Mouse (Mus musculus) large intestine, adult 2 months (tissue): ENCODE results near the gene Fkbp10. TPM values are rescaled to one million over a fixed set of nuclear protein-coding genes. Genes with fewer than 3 reads are reported as not detected.

Experiments
- DNase-seq: peaks from one replicate; pipeline ENCODE4 v3.0.0-alpha.2; 2012; ENCODE audit warnings: low read depth, low spot score
- WGBS: fragments of 180-500 bp; shearing (Covaris S2); methylation state at CpG from one replicate; pipeline ENCODE4 v1.1.7; 2018; 5-methylcytosine and 5-hydroxymethylcytosine counted together
- polyA plus RNA-seq: library from polyadenylated mRNA; depleted of rRNA; stranded (reverse); fragments of >200 nt; gene quantifications from 2 replicates; pipeline ENCODE4 v1.2.3, GENCODE M21; 2012; rRNA removed

Fkbp10 gene
- polyA plus RNA-seq, 1 experiment: 11.5 TPM

- WGBS: 34% methylated on average over 5 of the region's 5 CpGs
- no peak for DNase-seq
These were observed 42.2 kb downstream of the Fkbp10 start for GRCm38 (mm10) chr11:100457711-100458110.

GRCm38 (mm10) chr11:100462699-100463098 lies 47.2 kb downstream of the Fkbp10 start:
- WGBS: 86% methylated on average over 10 of the region's 10 CpGs
- no peak for DNase-seq

GRCm38 (mm10) chr11:100465229-100465792 lies 49.8 kb downstream of the Fkbp10 start:
- 78% methylated on average over 1 of the region's 1 CpGs for WGBS
- DNase-seq: no peak

GRCm38 (mm10) chr11:100465833-100466232 lies 50.3 kb downstream of the Fkbp10 start:
- DNase-seq: no peak
- WGBS: 84% methylated on average over 1 of the region's 1 CpGs

- no peak for DNase-seq
- 6% methylated on average over 30 of the region's 30 CpGs for WGBS
These were observed 56.1 kb downstream of the Fkbp10 start for GRCm38 (mm10) chr11:100471352-100472196.

- peak; percentile 56 for DNase-seq
- WGBS: under 1% methylated on average over 83 of the region's 83 CpGs
These were observed 56.9 kb downstream of the Fkbp10 start, which contains the start of gene Klhl11 for GRCm38 (mm10) chr11:100472197-100472934. Gene Klhl11, minus strand, starts transcription at chr11:100472741.

GRCm38 (mm10) chr11:100472935-100473295 lies 57.4 kb downstream of the Fkbp10 start:
- DNase-seq: no peak
- 31% methylated on average over 5 of the region's 5 CpGs for WGBS

Other genes starting within 250 kb of the Fkbp10 start
- gene Krt9, start 222.5 kb upstream of the Fkbp10 start, polyA plus RNA-seq: not detected in 2 replicates
- 0.16 TPM in 1 of 2 replicates, not detected in the other for gene Krt14, start 208.1 kb upstream of the Fkbp10 start, polyA plus RNA-seq
- gene Krt16, start 166.8 kb upstream of the Fkbp10 start, polyA plus RNA-seq: 0.07 TPM in 2 replicates
- 1.9 and 2.2 TPM in 2 replicates for gene Krt17, start 154.7 kb upstream of the Fkbp10 start, polyA plus RNA-seq
- not detected in 2 replicates for gene Krt42, start 145.8 kb upstream of the Fkbp10 start, polyA plus RNA-seq
- gene Eif1, start 95.8 kb upstream of the Fkbp10 start, polyA plus RNA-seq: 146 and 159 TPM in 2 replicates
- gene Gast, start 81.3 kb upstream of the Fkbp10 start, polyA plus RNA-seq: not detected in 2 replicates
- gene Hap1, start 59.6 kb upstream of the Fkbp10 start, polyA plus RNA-seq: 5.2 and 5.4 TPM in 2 replicates
- 216 and 335 TPM in 2 replicates for gene Jup, start 17.9 kb upstream of the Fkbp10 start, polyA plus RNA-seq
- gene P3h4, start 861 bp upstream of the Fkbp10 start, polyA plus RNA-seq: 5.7 and 6.0 TPM in 2 replicates
- gene Nt5c3b, start 26.1 kb downstream of the Fkbp10 start, polyA plus RNA-seq: 18.0 and 18.5 TPM in 2 replicates
- gene Klhl10, start 26.2 kb downstream of the Fkbp10 start, polyA plus RNA-seq: 0.05 and 0.11 TPM in 2 replicates
- 1.2 and 2.5 TPM in 2 replicates for gene Klhl11, start 57.0 kb downstream of the Fkbp10 start, polyA plus RNA-seq
- gene Acly, start 112.3 kb downstream of the Fkbp10 start, polyA plus RNA-seq: 43.0 and 70.5 TPM in 2 replicates
- 0.12 TPM in 1 of 2 replicates, not detected in the other for gene Ttc25, start 129.9 kb downstream of the Fkbp10 start, polyA plus RNA-seq
- 32.5 and 32.8 TPM in 2 replicates for gene Cnp, start 159.2 kb downstream of the Fkbp10 start, polyA plus RNA-seq
- gene Nkiras2, start 203.5 kb downstream of the Fkbp10 start, polyA plus RNA-seq: 88.6 and 112 TPM in 2 replicates
- 53.6 and 60.9 TPM in 2 replicates for gene Dnajc7, start 204.5 kb downstream of the Fkbp10 start, polyA plus RNA-seq